Mouse (Mus musculus): ENCODE measurements at regions not wholly inside any gene's neighbourhood (a gene's known extent, or its start where the extent isn't known, plus 50 kb on each side); places are given as distances from the start of the nearest gene placed in this dataset.
A peak's percentile ranks its signal among the peaks of the same experiment; 100 is the strongest.
"Not testable (repeated sequence)": the region's sequence is repeated elsewhere in the genome, so short reads cannot be mapped to it uniquely, and the experiment has no call there.

DNA sequence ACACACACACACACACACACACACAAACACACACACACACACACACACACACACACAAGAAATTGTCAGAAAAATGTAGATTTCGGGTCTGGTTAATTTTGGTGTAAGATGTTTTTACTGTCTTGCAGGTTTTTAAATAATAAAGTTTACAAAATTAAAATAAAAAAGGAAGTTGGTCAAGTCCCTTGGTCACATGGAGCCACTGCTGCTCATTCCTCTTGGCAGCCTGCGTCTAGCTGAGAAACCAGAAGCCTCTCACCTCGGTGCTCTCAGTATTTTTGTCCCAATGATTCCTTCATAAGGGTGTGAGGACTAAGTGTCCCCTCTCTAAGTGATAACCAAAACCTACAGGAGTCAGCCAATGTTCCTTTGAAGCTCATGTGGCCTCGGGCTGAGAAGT, 76.8 kb upstream of the Smg1 start:
- no peak for DNase-seq (ENCODE audit: low spot score)

DNA sequence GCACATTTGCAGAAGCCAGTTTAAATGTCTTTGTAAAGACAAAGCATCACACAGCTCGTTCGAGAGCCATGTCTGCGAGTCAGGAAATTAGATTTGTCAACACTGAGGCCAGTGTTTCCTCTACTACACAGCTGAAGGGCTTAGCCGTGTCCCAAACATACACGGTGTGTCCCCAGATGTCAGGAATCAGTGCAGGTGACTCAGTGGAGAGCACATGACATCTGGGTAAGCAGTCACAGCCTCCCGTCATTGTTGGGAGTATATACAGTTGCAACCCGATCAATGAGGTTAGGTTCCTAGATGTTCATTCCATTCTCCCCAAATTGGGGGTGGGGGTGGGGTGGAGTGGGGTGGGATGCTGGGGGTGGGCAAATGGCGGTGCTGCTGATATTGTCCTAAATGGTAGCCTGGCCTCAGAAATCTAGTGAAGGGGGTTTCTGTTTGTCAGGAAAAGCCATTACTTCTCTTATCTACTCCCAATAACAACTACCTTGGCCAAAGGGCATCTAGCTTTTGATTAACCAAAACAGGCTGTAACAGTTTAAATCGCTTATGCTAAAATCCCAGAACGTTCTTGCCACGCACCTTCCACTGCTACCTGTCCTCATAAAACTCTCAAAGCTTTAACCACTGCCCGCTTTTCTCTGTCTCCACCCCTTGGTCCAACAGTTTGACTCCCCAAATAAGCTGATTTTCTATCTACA, 75.1 kb upstream of the Smg1 start:
- no peak for DNase-seq (ENCODE audit: low spot score)

DNA sequence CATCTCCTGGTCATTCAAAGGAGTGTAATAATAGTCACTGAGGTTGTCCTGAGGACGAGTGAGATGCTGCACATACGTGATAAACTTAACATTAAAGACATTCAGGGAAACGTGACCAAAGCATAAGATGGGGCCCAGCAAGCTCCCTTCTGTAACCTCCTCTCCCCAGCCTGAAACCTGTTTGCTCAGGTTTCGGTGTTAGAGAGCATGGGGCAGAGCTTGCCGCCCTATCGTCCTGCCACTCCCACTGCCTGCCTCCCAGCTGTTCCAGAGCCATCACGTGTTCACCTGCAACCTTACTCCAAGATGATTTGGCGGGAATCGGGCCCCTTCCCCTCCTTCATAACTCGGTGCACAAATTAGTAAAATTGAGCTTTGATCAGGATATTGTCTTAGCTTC, 71.4 kb upstream of the Smg1 start:
- not testable (repeated sequence) for DNase-seq (ENCODE audit: low spot score)

DNA sequence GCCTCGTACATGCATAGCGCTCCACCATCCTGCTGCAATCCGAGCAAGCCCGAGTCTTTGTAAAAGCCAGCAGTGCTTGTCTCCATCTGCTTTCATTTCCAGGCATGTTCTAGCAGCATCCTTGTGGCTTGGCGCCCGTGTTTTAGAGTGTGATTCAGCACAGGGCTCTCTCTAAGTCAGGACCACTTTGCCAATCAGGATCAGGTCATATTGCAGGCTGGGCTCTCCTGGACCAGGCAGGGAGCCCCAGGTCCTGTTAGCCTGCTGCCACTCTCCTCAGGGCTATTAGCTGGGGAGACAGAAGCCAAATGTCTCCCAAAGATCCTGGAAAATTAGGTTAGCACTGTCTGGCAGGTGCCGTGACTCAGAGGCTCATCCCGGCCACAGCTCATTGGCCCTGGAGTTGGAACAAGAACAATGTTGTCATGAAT, 70.8 kb upstream of the Smg1 start:
- DNase-seq (ENCODE audit: low spot score) = no peak

DNA sequence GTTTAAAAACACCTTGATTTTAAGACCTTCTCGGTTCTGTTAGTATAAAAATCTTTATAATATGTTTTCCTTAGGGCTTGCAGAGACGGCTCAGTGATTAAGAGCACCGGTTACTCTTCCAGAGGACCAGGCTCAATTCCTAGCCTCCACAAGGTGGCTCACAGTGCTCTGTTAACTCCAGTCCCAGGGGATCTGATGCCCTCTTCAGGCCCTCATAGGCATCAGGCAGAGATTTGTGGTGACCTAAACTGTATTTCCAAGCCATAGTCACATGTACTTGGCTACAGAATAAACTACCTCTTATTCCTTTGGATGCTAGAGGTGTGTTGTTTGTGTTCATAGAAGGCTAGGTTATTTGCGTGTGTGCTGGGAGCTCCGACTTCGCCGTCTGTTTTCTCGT, 70.3 kb upstream of the Smg1 start:
- no peak for DNase-seq (ENCODE audit: low spot score)

DNA sequence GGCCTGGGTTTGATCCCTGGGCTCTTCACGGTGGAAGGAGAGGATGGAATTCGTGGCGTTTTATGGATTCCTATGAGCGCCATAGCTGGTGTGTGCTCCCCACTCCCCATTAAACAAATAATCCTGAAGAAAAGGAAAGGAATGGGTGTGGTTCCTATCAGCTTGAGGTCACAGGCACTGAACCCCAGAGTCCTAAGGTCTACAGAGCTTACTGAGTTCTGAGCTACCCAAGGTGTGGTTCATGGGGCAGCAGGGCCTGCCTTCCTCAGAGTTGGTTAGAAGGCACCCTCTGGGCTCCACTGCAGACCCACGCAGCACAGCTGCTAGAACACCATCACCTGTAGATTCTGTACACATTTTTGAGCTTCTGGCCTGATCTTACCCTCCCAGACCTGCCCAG, 66.3 kb upstream of the Smg1 start:
- no peak for DNase-seq (ENCODE audit: low spot score)

DNA sequence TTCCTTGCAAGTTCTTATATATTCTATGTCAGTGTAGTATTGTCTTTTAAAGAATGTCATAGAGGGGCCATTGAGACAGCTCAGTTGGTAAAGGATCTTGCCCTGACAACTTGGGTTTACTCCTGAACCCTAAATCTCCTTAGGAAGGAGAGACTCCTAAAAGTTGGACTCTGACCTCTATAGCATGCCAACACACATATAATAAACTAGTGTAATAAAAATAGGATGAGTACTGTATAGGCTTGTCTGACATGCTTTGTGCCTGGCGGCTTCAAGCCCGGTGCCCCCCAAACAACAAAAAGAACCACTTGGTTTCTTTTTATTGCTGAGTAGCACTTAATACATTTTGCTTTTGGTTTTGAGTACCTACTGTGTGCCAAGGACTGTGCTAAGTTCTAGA, 65.4 kb upstream of the Smg1 start:
- DNase-seq (ENCODE audit: low spot score) = no peak

DNA sequence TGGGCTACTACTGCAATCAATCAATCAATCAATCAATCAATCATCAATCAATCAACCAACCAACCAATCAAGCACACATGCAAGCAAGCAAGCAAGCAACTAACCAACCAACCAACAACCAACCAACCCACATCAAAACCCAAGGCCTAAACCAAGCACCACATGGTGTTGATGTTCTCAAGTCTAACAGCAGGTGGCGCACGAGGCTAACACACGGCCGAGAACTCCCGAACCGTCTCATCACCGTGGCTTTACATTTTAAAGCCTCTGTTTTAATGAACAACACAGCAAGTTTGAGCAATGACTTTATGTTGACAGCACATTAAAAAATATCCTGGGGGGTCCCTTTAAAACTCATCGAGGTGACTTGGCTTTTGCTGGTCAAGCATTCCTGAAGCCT, 61.3 kb upstream of the Smg1 start:
- DNase-seq (ENCODE audit: low spot score) = peak; percentile 92

DNA sequence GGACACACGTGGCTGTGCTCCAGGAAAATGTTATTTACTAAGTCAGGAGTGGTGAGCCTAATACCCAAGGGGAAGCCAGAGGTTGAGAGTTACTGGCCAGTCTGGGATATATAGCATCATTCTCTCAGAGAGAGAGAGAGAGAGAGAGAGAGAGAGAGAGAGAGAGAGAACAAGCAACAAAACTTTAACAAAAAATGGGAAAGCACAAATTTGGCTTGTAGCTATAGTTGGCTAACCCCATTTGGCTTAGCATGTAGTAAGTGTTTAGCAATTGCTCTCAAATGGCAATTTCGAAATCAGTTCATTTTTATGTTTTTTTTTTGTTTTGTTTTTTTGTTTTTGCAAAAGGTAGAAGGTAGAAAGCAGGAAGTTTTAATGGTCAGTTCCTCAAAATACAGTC, 60.9 kb upstream of the Smg1 start:
- no peak for DNase-seq (ENCODE audit: low spot score)

DNA sequence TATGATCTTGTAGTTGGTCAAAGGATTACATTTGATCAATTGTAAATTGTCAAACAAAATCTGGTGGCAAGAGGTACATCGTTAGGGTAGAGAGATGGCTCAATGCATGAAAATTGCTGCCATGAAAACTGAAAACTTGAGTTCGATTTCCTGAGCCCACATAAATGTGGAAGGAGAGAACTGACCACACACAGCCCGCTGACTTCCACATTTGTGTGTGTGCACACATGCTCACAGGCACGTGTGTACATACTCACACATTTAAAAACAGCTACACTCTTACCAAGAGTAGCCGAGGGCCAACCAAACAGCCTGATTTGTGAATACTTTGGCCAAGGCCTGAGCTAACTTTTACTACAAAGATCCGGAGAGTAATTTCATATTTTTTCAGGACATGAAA, 60.5 kb upstream of the Smg1 start:
- no peak for DNase-seq (ENCODE audit: low spot score)

DNA sequence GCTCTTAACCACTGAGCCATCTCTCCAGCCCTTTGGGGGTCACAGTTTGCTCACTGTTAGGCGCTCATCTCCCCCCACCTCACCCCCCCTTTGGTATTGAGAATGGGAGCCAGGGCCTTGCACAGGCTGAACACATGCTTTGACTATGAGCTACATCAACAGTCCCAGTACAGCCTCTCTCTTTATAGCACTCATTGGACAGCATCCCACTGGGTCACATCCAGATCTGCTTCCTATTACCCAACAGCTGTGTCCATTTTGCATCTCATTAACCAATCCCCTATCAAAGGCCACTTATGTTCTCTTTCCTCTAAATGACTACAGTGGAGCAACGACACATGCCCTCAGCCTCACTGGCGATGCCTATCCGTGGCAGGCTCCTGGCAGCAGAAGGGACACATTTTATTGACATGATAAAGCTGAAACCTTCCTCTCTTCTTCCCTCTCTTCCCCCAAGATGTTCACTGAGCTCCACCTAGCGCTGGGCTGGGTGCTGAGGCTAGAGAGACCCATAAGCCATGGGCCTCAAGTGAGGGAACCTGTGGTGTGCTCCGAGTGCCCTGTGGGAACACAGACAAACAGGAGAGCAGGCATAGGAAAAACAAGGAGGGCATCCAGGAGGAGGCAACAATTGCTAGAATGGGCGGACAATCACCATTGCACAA, 57.3 kb upstream of the Smg1 start:
- DNase-seq (ENCODE audit: low spot score) = no peak

DNA sequence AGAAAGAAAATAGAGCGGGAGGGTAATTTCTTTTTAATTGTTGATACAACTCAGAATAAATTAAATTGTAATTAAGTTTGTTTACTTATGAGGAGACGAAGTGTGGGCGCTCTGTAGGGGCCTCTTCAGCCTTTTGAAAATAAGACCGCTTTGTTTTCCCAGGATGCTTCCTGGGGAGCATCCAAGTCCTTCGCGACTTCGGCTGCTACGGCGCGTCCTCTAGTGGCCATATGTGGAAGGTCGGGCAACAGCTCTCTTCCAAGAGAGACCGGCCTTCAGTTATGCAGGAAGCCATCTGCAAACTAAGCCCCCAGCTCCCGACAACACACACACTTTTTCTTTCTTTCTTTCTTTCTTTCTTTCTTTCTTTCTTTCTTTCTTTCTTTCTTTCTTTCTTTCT, 54.1 kb upstream of the Smg1 start:
- peak; percentile 92 for DNase-seq (ENCODE audit: low spot score)

DNA sequence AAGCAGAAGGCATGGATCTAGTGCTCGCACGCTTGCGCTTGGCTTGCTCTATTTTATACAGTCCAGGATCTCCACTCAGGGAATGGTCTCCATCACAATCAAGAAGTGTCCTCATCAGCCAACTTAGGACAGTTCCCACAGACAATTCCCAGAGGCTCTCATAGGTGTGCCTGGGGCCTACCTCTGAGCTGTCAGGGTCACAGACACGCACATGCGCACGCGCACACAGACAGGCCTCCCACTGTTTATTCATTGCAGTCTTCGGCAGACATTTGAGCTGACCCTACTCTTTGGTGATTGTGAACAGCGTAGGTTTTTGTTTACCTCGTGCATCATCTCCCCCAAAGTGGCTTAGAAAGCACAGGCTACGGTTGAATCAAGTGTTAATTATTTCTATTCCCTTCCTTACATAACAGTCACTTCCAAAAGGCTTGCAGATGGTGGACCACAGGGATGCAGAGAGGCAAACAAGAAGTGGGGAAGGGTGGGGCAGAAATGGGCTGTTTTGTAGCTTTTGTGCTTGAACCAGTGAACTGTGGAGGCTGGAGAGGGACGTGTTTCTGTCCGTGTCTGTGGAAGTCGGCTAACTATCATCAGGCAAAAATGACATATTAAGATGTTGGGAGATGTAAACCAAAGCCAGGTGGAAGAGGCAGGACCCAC, 53.5 kb upstream of the Smg1 start:
- no peak for DNase-seq (ENCODE audit: low spot score)

DNA sequence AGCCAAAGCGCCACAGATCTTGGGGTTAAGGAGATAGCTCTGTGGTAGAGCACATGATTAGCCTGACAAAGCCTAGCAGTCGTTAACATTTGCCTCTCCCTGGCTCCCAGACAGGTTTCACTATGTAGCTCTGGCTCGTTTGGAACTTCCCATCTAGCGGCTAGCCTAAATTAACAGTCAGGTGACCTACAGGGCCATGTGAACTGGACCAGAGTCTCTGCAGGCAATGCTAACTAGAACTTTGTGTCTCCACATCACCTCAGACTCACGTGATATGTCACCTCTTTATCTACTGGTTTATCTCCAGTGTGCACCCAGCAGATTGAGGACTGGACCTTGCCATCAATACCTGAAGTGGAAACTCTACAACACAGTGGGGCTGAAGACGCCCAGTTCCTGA, 52.4 kb upstream of the Smg1 start:
- DNase-seq (ENCODE audit: low spot score) = no peak

DNA sequence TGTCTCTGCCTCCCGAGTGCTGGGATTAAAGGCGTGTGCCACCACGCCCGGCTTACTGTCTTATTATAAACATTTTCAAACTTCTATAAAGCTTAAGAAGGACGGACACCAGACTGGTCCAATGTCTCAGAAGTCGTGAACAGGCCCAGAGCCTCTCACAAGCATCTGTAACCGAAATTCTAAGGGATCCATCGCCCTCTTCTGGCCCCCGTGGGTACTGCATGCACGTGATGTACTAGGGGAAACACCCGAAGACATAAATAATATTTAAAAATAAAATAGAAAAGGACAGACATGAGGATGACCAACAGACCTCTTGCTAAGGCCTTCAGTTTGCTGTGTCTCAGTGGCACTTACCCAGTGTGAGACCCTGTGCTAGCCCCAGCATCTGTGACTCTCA, 51.8 kb upstream of the Smg1 start:
- DNase-seq (ENCODE audit: low spot score) = peak; percentile 71

DNA sequence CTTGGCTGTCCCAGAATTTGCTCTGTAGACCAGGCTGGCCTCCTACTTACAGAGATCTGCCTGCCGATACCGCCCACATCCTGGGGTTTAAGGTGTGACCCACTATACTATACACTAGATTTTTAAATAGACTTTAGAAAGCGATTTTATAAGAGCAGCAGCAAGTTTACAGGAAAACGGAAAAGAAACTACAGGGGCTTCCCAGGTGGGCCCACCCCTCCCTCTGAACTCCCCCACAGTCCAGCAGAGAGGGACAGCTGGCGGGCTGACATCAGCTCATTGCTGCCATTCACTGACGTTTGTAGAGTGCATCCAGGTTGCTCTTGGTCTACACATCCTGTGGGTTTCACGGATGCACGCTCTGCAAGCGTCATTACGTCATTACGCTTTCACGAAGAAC, 51.2 kb upstream of the Smg1 start:
- DNase-seq (ENCODE audit: low spot score) = no peak

Measured in testis, postnatal 10 days (tissue).